Mouse (Mus musculus): ENCODE results near the gene Nelfb. TPM values are rescaled to one million over a fixed set of nuclear protein-coding genes. Genes with fewer than 3 reads are reported as not detected.
A peak's percentile ranks its signal among the peaks of the same experiment; 100 is the strongest.

Nelfb gene
- polyA plus RNA-seq, 1 experiment = 15.4 TPM

DNA sequence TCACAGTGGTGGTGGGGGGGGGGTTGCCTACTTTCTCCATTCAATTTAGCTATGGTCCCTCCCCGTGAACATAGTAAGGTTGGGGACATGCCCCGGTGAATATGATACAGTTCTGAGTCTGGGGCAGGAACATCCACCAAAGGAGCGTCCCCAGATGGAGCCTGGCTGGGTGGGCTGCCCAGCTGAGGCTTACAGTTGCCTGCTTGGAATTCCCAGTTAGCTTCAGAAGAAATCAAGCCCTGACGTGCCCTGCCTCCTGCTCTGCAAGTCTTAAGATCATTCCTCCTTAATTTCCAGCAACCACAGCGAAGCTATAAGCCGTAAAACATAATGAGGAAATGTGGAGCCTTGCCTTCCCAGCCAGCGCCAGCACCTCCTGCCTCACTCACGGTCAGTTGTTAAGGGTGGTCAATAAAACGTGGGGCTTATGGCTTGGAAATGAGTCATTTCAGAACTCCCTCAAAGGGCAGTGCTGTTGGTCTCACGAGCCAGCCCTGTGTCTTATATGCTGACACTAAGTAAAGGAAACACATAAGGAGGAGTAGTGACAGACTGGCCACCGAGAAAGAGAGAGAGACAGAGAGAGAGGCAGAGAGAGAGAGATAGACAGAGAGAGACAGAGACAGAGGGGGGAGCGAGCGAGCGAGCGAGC lies 31.6 kb downstream of the Nelfb start:
- Histone ChIP-seq H3K27ac (replicated peaks; ENCODE audit: low read depth, low read length) (peak overlapping the region; percentile 89), H3K4me1 (ENCODE audit: control insufficient read depth, insufficient read depth, insufficient read length, low read length) (peaks cover 27% of the 10 kb centered on the region), H3K4me3 (ENCODE audit: insufficient read depth, low read depth, low read length) (peak overlapping the region; percentile 65)

DNA sequence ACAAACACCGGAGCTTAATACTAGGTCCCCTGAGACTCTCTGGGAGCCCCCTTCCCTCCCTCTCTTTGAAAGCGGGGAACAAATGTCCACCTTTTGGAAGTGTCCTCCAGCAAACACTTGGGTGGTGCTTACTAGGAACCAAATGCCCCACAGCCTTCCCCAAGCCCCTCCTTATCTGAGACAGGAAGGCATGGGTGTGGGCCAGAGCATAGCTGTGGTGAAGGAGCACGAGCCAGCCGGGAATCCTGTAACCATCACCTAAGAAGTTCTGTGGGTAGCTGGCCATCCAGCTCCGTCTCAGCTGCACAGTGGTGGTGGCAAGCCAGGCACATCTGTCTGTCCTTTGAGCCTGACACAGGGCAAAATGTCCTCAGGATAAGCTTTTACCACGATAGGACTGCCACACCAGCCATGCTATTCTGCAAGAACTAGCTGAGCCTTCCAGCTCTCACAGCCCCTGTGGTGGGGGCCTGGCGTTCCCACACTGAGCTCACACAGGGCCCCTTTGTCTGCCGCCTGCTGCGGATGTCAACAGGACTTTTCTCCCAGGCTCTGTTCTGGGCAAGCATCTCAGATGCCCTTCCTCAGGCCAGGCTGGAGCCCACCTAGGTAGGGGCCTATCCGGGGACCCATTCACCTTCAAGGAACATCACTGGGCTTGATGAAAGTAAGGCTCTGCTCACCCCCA lies 32.9 kb downstream of the Nelfb start:
- Histone ChIP-seq H3K27ac (replicated peaks; ENCODE audit: low read depth, low read length) (peak overlapping the region; percentile 83), H3K4me3 (ENCODE audit: insufficient read depth, low read depth, low read length) (peak overlapping the region; percentile 14), H3K4me1 (ENCODE audit: control insufficient read depth, insufficient read depth, insufficient read length, low read length) (peaks cover 26% of the 10 kb centered on the region)

DNA sequence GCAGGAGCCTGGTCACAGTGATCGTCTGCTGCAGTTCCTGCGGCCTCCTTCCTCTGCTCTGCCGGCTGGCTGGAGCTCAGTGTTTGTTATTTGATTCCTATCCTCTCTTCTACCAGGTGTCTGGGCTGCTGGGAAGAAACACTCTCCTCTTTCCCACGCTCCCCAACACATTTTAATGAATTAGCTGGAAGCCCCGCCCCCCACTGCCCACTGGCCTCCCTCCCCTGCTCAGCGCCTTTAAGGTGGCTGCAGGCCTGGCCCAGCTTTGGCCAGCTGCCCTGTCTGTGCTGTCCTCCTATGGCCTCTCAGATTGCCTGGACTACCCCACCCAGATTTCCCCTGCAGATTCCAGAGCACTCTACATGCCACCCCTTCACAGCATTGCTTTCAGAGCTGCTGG lies 33.6 kb downstream of the Nelfb start:
- Histone ChIP-seq H3K27ac (replicated peaks; ENCODE audit: low read depth, low read length) (peak overlapping the region; percentile 91), H3K4me1 (ENCODE audit: control insufficient read depth, insufficient read depth, insufficient read length, low read length) (peaks cover 26% of the 10 kb centered on the region), H3K4me3 (ENCODE audit: insufficient read depth, low read depth, low read length) (peak overlapping the region; percentile 42)

DNA sequence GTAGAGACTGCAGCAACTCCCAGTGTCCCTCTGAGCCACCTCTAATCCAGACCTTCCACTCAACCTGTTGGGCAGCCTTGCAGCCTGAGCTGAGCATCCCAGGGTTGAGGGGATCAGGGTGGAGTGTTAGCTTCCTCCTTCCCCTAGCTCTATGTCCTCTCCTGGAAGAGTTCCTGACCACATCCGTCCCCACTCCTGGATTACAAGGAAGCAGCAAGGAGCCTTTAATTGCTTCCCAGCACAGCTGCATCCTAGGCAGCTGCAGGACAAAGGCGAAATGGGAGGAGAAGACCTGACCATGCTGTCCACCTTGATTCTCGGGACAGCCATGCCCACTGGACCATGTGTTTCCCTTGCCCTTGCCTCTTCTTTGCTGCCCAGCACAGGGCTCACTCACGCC lies 34.2 kb downstream of the Nelfb start:
- Histone ChIP-seq H3K27ac (replicated peaks; ENCODE audit: low read depth, low read length) (peak overlapping the region; percentile 91), H3K4me3 (ENCODE audit: insufficient read depth, low read depth, low read length) (peak overlapping the region; percentile 42), H3K4me1 (ENCODE audit: control insufficient read depth, insufficient read depth, insufficient read length, low read length) (peaks cover 26% of the 10 kb centered on the region)

DNA sequence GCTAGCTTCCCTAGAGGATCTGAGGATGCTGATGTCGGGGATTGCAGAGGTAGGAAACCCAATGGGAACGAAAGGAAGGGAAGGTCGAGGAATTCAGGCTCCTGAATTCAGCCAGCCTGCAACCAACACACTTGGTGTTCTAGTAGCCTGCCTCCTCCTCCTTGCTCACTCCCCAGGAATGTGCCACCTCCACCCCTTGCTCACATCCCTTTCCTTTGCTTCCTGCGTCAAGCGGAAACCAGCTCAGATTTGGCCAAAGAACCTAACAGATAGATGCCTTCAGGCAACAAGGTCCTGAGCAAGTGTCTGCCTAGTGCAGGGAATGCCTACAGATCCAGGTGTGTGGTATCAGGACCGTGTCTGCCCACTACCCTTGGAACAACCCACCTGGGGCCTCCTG lies 34.7 kb downstream of the Nelfb start:
- Histone ChIP-seq H3K4me1 (ENCODE audit: control insufficient read depth, insufficient read depth, insufficient read length, low read length) (peaks cover 27% of the 10 kb centered on the region), H3K4me3 (ENCODE audit: insufficient read depth, low read depth, low read length) (peak overlapping the region; percentile 16), H3K27ac (replicated peaks; ENCODE audit: low read depth, low read length) (peak overlapping the region; percentile 91)

DNA sequence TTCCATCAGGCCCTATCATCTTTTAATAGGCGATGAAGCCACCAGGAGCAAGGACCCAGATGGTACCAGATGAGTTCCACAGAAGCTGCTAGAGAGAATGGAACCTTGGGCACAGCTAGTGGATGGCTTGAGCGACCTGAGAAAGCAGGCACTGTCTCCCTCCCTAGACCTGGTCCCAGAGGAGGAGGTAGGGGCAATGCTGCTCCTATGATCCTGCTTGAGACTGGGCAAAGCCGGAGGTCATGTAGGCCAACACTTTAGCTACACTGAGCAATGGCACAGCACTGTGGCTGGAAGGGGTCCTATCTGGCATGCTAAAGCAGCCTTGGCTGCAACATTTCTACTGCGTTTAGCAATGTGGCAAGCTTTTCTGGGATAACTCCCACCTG lies 35.6 kb downstream of the Nelfb start:
- H3K4me1 ChIP-seq (ENCODE audit: control insufficient read depth, insufficient read depth, insufficient read length, low read length) = peaks cover 35% of the 10 kb centered on the region
- H3K27ac ChIP-seq (replicated peaks; ENCODE audit: low read depth, low read length) = peak overlapping the region; percentile 91
- no peak overlapping the region for H3K4me3 ChIP-seq (ENCODE audit: insufficient read depth, low read depth, low read length)

DNA sequence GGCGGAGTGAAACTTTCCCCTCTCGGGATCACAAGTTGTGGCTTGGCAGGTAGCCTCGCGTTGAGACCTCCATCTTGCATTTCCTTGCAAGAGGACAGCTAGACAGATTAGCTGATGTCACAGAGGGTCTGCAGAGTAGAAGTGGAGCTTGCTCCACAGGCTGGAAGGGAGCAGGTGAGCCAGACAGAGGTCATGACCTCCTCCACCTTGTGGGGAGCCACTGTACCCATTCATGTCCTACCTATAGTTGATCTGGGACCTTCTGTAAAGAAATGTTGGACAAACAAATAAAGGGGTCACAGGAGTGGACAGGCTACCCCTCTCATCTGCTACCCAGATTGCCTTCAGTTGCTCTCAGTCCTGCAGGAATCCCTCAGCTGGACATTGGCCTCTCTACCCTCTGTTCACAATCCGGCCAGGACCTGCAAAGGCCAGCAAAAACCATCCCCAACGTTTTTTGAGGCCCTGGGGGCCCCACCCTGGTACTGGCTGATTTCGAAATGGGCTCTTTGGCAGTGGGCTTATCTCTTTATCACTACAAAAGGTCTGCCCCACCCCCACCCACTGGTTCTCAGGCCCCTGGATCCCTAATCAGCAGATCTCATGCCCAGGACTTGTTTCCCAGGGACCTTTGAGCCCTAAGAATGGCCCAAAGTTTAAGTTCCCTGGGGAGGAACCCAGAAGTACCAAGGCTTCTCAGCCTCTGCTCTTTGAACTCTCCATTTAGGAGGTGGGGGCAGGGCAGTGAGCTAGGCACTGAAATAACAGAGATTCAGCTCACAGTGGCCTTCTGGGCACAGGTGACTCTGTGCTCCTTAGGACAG lies 36.2 kb downstream of the Nelfb start:
- Histone ChIP-seq H3K4me3 (ENCODE audit: insufficient read depth, low read depth, low read length) (no peak overlapping the region), H3K4me1 (ENCODE audit: control insufficient read depth, insufficient read depth, insufficient read length, low read length) (peaks cover 40% of the 10 kb centered on the region), H3K27ac (replicated peaks; ENCODE audit: low read depth, low read length) (peak overlapping the region; percentile 91)

DNA sequence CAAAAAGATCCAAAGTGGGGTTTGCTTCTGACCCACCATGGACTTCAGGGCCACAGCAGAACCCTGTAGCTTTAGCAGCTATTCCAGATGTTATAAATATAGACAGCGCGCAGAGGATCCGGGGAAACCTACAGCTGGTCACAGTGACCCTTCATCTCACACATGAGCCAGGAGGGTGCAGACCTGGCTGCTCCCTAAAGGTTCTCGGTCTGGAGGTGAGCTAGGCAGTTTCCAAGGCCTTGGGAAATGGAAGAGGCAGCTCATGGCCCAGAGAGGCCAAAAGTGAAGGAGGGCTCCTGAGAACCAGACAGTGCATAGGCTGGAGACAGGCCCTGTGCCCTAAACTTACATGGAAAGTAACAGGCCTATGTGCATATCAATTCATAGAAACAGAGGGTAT lies 37.5 kb downstream of the Nelfb start:
- Histone ChIP-seq H3K4me1 (ENCODE audit: control insufficient read depth, insufficient read depth, insufficient read length, low read length) (peaks cover 47% of the 10 kb centered on the region), H3K27ac (replicated peaks; ENCODE audit: low read depth, low read length) (no peak overlapping the region), H3K4me3 (ENCODE audit: insufficient read depth, low read depth, low read length) (no peak overlapping the region)

DNA sequence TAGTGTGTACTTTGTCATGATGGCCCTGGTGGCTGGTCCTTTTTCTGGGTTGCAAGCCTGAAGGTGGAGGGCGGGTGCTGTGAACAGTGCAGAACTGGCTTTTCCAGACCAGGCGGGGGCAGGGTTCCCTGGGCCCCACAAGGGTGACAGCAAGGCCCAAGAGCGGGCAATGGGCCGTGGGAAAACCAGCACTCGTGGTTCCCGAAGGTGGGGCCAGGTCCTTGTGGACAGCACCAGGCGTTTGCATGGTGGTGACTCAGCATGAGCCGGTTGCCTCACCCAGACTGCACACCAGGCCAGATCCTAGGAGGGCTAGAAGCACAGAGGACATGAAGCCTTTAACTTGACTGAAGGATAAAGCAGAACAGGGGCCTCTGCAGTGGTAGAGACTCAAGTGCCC lies 38.7 kb downstream of the Nelfb start:
- H3K4me3 ChIP-seq (ENCODE audit: insufficient read depth, low read depth, low read length) = no peak overlapping the region
- no peak overlapping the region for H3K27ac ChIP-seq (replicated peaks; ENCODE audit: low read depth, low read length)
- peaks cover 43% of the 10 kb centered on the region for H3K4me1 ChIP-seq (ENCODE audit: control insufficient read depth, insufficient read depth, insufficient read length, low read length)

DNA sequence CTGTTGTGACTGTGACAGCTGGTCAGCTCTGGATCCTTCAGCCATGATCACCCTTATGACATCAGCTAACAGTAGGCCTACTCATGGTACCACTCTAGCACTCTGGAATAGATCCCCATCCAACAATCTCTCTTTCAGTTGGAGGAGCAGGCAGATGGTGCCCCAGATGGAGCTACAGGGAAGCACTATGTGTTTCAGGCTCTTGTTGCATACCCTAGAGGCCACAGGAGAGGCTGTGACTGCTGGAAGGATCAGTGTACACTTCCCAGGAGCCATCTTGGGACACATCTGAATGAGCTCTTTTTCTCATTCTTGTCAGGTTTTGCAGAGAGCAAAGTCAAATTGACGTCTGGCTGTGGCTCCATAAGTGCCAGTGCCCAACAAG lies 39.5 kb downstream of the Nelfb start:
- no peak overlapping the region for H3K4me3 ChIP-seq (ENCODE audit: insufficient read depth, low read depth, low read length)
- no peak overlapping the region for H3K27ac ChIP-seq (replicated peaks; ENCODE audit: low read depth, low read length)
- peaks cover 48% of the 10 kb centered on the region for H3K4me1 ChIP-seq (ENCODE audit: control insufficient read depth, insufficient read depth, insufficient read length, low read length)

DNA sequence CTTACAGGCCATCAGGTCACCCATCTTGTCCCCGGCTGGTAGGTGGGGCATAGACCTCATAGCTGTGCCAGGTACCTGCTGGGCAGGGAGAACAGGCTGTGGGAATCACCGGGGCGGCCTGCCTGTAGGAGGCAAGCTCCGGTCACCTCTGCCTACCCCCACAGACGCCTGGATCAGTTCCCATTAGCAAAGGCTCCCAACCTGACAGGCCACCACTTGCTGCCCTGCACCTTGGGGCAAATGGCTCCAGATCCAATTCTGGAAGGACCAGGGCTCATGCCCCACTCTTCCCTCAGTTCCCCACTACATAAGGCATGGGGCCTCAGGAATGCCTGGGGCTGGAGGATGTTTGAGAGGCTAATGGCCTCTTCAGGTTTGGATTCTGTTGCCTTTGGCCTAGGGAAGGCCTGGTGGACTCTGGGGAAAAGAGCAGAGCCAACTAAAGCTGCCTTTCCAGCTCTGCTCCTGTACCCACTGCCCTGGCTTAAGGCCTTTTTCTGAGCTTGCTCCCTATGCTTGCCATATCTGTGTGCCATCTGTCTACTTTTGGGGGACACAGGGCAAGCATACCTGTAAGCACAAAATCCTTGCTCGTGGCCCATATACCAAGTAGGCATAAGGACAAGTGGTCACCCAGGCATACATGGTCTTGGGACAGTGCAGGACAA lies 40.1 kb downstream of the Nelfb start:
- peaks cover 47% of the 10 kb centered on the region for H3K4me1 ChIP-seq (ENCODE audit: control insufficient read depth, insufficient read depth, insufficient read length, low read length)
- H3K4me3 ChIP-seq (ENCODE audit: insufficient read depth, low read depth, low read length) = no peak overlapping the region
- H3K27ac ChIP-seq (replicated peaks; ENCODE audit: low read depth, low read length) = no peak overlapping the region

DNA sequence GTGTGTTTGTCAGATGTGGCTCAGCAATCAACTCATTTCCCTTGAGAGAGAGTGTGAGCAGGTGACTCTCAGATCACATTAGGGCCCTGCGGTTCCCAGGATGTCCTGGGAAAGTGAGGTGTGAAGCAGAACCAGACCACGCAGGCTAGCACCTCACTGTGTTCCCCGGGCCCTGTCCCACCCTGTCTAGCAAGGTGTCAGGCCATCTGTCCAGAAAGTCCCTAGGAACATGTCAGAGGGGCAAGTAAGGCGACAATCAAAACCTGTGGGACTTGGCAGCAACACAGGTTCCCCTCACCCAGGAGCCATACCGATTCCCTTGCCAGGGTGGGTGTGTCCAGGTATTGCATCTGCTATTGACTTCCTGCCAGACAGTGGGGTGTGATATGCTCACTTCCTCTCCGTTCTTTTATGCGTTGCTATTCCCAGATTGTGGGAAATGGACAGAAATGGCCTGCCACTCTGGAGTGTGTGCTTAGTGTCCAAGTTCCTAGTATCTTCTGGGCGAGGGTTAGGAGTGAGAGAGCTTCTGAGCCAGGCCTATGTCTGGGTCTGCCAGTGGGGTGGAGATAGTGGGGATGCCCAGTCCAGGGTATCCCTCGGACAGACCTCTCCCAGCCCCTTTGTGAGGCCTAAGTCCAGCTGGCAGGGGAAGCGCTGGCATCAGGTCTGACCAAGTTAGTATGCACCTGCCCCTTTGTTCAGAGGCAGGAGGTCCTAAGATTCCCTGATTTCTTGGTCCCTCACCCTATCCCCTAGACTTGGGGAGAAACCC lies 40.8 kb downstream of the Nelfb start:
- no peak overlapping the region for H3K4me3 ChIP-seq (ENCODE audit: insufficient read depth, low read depth, low read length)
- peak overlapping the region; percentile 60 for H3K27ac ChIP-seq (replicated peaks; ENCODE audit: low read depth, low read length)

DNA sequence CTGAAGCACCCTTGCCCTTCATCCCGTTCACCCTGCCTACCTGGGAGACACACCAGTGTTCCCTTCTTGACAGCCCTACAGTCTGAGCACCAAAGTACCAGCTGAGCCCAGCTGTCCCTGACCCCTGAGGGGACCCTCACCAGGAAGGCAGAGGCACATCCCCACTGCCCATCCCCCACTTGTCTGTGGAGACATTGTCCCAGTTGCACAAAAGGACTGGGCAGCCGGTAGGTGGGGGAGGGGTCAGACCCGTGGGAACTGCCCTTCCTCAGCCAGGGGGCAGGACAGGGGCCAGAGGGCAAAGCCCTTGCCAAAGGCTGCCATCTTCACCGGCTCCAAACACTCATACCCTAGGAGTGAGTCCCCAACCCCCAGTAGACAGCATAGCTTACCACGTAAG lies 41.5 kb downstream of the Nelfb start:
- peaks cover 38% of the 10 kb centered on the region for H3K4me1 ChIP-seq (ENCODE audit: control insufficient read depth, insufficient read depth, insufficient read length, low read length)
- peak overlapping the region; percentile 11; the same call in 1 of the 2 replicates for H3K27ac ChIP-seq (replicated peaks; ENCODE audit: low read depth, low read length)
- H3K4me3 ChIP-seq (ENCODE audit: insufficient read depth, low read depth, low read length) = no peak overlapping the region

More for the DNA sequence above, 40.8 kb downstream of the Nelfb start:
- H3K4me1 ChIP-seq (ENCODE audit: control insufficient read depth, insufficient read depth, insufficient read length, low read length) = peaks cover 40% of the 10 kb centered on the region

DNA sequence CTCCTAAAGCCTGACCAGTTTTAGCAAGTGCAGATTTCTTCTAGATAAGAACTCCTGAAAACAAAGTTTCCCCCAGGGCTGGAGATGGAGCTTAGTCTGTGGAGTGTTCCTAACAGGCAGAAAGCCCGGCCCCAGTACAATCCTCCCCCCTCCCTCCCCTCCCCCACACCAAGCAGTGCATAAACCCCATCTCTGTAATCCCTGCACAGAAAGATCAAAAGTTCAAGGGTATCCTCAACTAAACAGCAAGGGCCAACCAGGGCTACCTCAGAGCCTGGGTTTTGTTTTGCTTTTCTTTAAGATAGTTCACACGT lies 42.7 kb downstream of the Nelfb start:
- peaks cover 45% of the 10 kb centered on the region for H3K4me1 ChIP-seq (ENCODE audit: control insufficient read depth, insufficient read depth, insufficient read length, low read length)
- peak overlapping the region; percentile 28 for H3K4me3 ChIP-seq (ENCODE audit: insufficient read depth, low read depth, low read length)
- peak overlapping the region; percentile 56; the same call in 1 of the 2 replicates for H3K27ac ChIP-seq (replicated peaks; ENCODE audit: low read depth, low read length)

Data from brown adipose tissue, adult 24 weeks (tissue).